Mouse (Mus musculus): Measurements from ENCODE around the gene Ubtd2.

GRCm38 (mm10) chr11:32542687-32543411 is 87.7 kb downstream of the Ubtd2 start:
- no peak for TF ChIP-seq POLR2A (IDR thresholded peaks at IDR 0.05; ENCODE audit: borderline replicate concordance, extremely low read depth, low read depth, low read length)
- TF ChIP-seq CTCF (IDR thresholded peaks at IDR 0.05; ENCODE audit: insufficient read depth, low read length) = no peak

All from lung, adult 2 months (tissue).